Mouse (Mus musculus) lung, adult 2 months (tissue): Measurements from ENCODE around the gene Tyw3.

Experiments used
- CTCF ChIP-seq: fragments of 200-500 bp; IDR thresholded peaks from 2 replicates; pipeline ENCODE4 v1.5.1; 2011; ENCODE audit warnings: mild to moderate bottlenecking, low read length, control low read depth; ENCODE audit not compliant: insufficient read depth
- POLR2A ChIP-seq: fragments of 200-500 bp; IDR thresholded peaks from 2 replicates; pipeline ENCODE4 v1.6.1; 2011; ENCODE audit warnings: low read depth, mild to moderate bottlenecking, control low read depth, low read length, borderline replicate concordance; ENCODE audit errors: extremely low read depth

- TF ChIP-seq CTCF = no peak
- no peak for TF ChIP-seq POLR2A
Observed at GRCm38 (mm10) chr3:154607896-154608295, 11.0 kb upstream of the Tyw3 start.
